Mouse (Mus musculus) midbrain, embryonic 14.5 days (tissue): ENCODE data around the gene Ddx27. TPM values are rescaled to one million over a fixed set of nuclear protein-coding genes. Genes with fewer than 3 reads are reported as not detected.

Experiments
- ATAC-seq: fragments of 200-750 bp; cut with Nextera tagmentation; 2 replicates; pipeline ENCODE4 v1.8.0; 2017; ENCODE audit warnings: moderate number of reproducible peaks, moderate library complexity; ENCODE audit not compliant: low FRiP score, low TSS enrichment
- DNase-seq: peaks from one replicate; pipeline ENCODE4 v3.0.0-alpha.2; 2015
- H3K27ac ChIP-seq: fragments of 300-500 bp; sonication (generic); replicated peaks from 2 replicates; pipeline ENCODE4 v1.5.1; 2014; ENCODE audit warnings: mild to moderate bottlenecking, low read depth, low read length, moderate library complexity
- H3K27me3 ChIP-seq: fragments of 300-500 bp; sonication (generic); 2 replicates; pipeline ENCODE4 v1.6.1; 2014; ENCODE audit warnings: low read length, control low read depth, mixed read lengths; ENCODE audit not compliant: control insufficient read depth, insufficient read depth
- H3K36me3 ChIP-seq: fragments of 300-500 bp; sonication (generic); 2 replicates; pipeline ENCODE4 v1.6.1; 2014; ENCODE audit warnings: low read length, control low read depth; ENCODE audit not compliant: control insufficient read depth, insufficient read depth
- H3K4me1 ChIP-seq: fragments of 300-500 bp; sonication (generic); 2 replicates; pipeline ENCODE4 v1.6.1; 2014; ENCODE audit warnings: mild to moderate bottlenecking, antibody characterized with exemption, low read length, control low read depth; ENCODE audit not compliant: control insufficient read depth, insufficient read depth
- H3K4me2 ChIP-seq: fragments of 300-500 bp; sonication (generic); 2 replicates; pipeline ENCODE4 v1.6.1; 2014; ENCODE audit warnings: mild to moderate bottlenecking, low read length, moderate library complexity
- H3K4me3 ChIP-seq: fragments of 300-500 bp; sonication (generic); replicated peaks from 2 replicates; pipeline ENCODE4 v1.5.1; 2014; ENCODE audit warnings: low read depth, low read length
- H3K9ac ChIP-seq: fragments of 300-500 bp; sonication (generic); replicated peaks from 2 replicates; pipeline ENCODE4 v1.6.1; 2014; ENCODE audit warnings: mild to moderate bottlenecking, low read length, moderate library complexity
- H3K9me3 ChIP-seq: fragments of 300-500 bp; sonication (generic); 2 replicates; pipeline ENCODE4 v1.6.1; 2016; ENCODE audit warnings: low read length, control low read depth, mixed read lengths; ENCODE audit not compliant: control insufficient read depth
- WGBS: fragments of 180-500 bp; shearing (Covaris S2); extraction: QIAGEN DNeasy Blood & Tissue Kit; methylation state at CpG from one replicate; pipeline ENCODE4 v1.1.7; 2014; 5-methylcytosine and 5-hydroxymethylcytosine counted together
- polyA plus RNA-seq: library from polyadenylated mRNA; unstranded; fragments of >200 nt; fragmentation: Nextera tagmentation; extraction: Ambion mirVana; gene quantifications from 2 replicates; pipeline ENCODE4 v1.2.1, GENCODE M21; 2014

Ddx27 gene
- polyA plus RNA-seq, 1 experiment from 2014 or later: 31.0 TPM

DNA sequence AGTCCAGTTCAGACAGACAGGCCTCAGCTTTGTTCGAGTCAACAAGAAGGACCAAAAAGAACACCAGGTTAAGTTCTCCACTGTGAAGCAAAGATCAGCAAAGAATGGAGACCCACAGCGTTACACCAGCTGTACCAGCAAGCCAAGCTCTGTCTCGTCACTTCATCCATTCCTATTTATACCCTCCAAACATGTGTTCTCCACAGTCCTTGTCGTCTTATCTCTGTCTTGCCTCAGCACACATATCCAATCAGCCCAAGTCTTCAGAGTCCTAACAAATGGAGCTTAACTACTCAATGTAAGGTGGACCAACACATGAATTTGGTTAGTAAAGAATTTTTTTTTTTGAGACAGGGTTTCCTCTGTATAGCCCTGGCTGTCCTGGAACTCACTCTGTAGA is 5.5 kb upstream of the Ddx27 start:
- Histone ChIP-seq H3K9ac (no peak overlapping the region), H3K36me3 (no peaks in the 10 kb centered on the region), H3K4me2 (no peak overlapping the region), H3K4me1 (no peaks in the 10 kb centered on the region), H3K27ac (no peak overlapping the region), H3K27me3 (no peaks in the 10 kb centered on the region), H3K9me3 (no peaks in the 10 kb centered on the region), H3K4me3 (no peak overlapping the region)
- DNase-seq (no peak), ATAC-seq (no peak)
- WGBS: 78% methylated on average over 4 of the region's 4 CpGs

DNA sequence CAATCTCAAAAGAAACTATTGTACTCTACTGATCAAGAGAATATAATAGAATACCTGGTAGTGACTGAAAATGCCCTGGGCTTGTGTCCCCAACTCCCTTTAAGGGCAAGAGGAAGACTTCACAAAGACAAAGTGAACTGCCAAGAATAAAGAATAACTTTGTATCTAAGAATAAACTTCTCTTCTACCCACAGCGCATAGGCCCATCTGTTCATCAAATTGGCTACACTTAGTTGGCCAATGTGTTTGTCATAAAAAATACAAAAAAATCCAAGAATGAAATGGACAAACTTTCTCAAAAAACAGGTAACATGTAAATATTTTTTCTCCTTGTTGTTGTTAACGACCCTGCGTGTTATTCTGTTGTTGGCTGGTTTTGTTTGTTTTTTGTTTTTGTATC is 4.4 kb upstream of the Ddx27 start:
- no peak for ATAC-seq
- Histone ChIP-seq H3K9ac (no peak overlapping the region), H3K9me3 (no peaks in the 10 kb centered on the region), H3K4me2 (no peak overlapping the region), H3K27ac (no peak overlapping the region), H3K36me3 (no peaks in the 10 kb centered on the region), H3K27me3 (no peaks in the 10 kb centered on the region), H3K4me3 (no peak overlapping the region), H3K4me1 (peaks cover under 1% of the 10 kb centered on the region; the same call in 1 of the 2 replicates)
- 88% methylated on average over 3 of the region's 3 CpGs for WGBS
- no peak for DNase-seq

DNA sequence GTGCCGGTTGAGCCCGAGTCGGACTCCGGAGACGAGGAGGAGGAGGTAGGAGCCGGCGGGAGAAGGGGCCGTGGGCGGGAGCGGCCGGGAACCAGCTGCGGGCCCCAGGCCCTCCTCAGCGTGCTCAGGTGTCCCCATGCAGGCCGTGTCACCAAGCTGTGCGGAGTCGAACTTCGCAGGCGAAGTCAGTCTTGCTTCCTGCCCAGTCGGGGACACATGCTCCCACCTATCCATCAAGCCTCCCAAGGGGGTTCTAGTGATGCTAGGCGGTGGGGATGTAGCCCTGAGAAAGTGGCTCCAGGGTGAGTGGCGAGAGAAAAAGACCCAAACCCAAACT is 357 bp downstream of the Ddx27 start:
- H3K4me1 ChIP-seq: peaks cover 11% of the 10 kb centered on the region
- H3K36me3 ChIP-seq: peaks cover 26% of the 10 kb centered on the region
- ATAC-seq (peak; percentile 75), DNase-seq (no peak)
- peak overlapping the region; percentile 92 for H3K4me3 ChIP-seq
- H3K9me3 ChIP-seq: no peaks in the 10 kb centered on the region
- no peaks in the 10 kb centered on the region for H3K27me3 ChIP-seq
- peak overlapping the region; percentile 71 for H3K9ac ChIP-seq
- 0 out of 2 replicates have a peak overlapping the region, but pooled peaks have one; percentile 32 for H3K27ac ChIP-seq
- WGBS: under 1% methylated on average over 21 of the region's 21 CpGs
- peak overlapping the region; percentile 76 for H3K4me2 ChIP-seq

DNA sequence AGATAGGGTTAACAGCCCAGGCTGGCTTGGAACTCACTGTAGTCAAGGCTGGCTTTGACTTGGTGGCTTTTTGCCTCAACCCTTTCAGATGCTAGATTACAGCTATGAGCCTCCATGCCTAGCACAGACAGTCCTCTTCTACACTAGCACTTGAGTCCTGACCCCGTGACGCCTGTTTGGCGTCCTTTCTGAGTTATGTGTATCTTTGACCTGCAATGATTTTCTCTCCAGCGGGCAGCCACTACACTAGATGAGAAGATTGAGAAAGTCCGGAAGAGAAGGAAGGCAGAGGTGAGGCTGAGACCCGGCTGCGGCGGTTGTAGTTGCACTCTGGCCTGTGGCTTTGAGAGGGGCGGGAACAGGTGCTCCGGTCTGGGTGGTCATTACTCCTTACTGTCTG is 4.4 kb downstream of the Ddx27 start:
- Histone ChIP-seq H3K27ac (no peak overlapping the region), H3K36me3 (peaks cover 60% of the 10 kb centered on the region), H3K27me3 (no peaks in the 10 kb centered on the region), H3K9me3 (no peaks in the 10 kb centered on the region), H3K9ac (no peak overlapping the region), H3K4me3 (no peak overlapping the region), H3K4me1 (peaks cover 11% of the 10 kb centered on the region), H3K4me2 (no peak overlapping the region)
- 96% methylated on average over 10 of the region's 10 CpGs for WGBS
- DNase-seq (no peak), ATAC-seq (no peak)

DNA sequence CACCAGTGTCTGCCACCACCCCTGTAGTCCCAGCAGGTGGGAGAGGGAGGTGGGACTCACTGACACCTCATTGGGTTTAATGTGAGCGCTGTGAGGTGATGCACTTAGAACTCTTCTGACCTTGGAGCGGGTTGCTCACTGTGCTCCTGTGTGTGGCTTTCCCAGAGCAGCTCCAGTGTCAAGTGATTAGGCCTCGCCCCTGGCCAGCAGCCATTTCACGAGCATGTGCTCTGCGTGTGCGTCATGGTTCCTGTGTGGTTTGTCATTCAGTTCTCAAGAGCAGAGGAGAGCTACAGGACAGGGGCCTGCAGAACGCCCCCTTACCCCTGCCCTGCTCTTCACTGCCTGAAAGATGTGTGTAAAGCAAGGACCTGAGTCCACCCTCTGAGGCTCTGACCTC is 13.6 kb downstream of the Ddx27 start:
- H3K27ac ChIP-seq: no peak overlapping the region
- H3K4me1 ChIP-seq: no peaks in the 10 kb centered on the region
- no peak overlapping the region for H3K4me3 ChIP-seq
- peaks cover 86% of the 10 kb centered on the region for H3K36me3 ChIP-seq
- ATAC-seq (no peak), DNase-seq (no peak)
- H3K4me2 ChIP-seq: no peak overlapping the region
- H3K9ac ChIP-seq: no peak overlapping the region
- H3K27me3 ChIP-seq: no peaks in the 10 kb centered on the region
- no peaks in the 10 kb centered on the region for H3K9me3 ChIP-seq
- WGBS: 93% methylated on average over 7 of the region's 7 CpGs

DNA sequence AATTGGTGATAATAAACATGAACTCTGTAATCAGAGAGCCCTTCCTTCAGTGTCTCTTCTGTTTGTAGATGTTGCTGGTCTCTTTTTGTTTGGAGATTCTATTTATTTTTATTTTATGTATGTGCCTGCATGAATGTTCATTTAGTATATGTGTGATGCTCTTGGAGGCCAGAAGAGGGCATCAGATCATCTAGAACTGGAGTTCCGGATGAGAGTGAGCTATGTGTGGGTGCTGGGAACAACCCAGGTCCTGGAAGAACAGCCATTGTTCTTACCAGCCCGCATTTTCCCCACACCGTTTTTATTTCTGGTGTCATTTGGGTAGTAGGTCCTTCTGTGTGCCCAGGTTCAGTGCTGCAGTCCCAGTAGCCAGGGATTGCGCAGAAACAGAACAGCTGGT is 15.5 kb downstream of the Ddx27 start:
- no peak overlapping the region for H3K4me3 ChIP-seq
- no peak overlapping the region for H3K4me2 ChIP-seq
- no peak overlapping the region for H3K27ac ChIP-seq
- DNase-seq: peak; percentile 11
- H3K9ac ChIP-seq: no peak overlapping the region
- ATAC-seq: no peak
- no peaks in the 10 kb centered on the region for H3K9me3 ChIP-seq
- no peaks in the 10 kb centered on the region for H3K4me1 ChIP-seq
- peaks cover 89% of the 10 kb centered on the region for H3K36me3 ChIP-seq
- H3K27me3 ChIP-seq: no peaks in the 10 kb centered on the region
- 93% methylated on average over 4 of the region's 4 CpGs for WGBS

DNA sequence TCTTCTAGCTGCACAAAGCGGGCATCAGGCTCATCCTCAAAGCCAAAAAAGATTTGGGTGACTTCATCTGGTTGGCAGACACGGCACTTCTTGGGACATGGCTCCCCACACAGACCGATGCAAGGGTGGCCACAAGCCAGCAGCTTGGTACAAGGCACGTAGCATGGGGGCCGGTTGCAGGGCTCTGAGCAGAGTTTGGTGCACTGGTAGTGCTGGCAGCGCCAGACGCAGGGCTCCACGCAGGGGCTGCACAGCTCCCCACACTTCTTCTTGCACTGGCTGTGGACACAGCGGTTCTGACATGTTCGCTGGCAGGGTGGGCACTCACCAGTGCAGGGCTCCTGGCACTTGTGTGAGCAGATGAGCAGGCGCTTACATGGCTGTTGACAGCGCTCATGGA is 22.7 kb downstream of the Ddx27 start:
- WGBS: 93% methylated on average over 12 of the region's 12 CpGs

DNA sequence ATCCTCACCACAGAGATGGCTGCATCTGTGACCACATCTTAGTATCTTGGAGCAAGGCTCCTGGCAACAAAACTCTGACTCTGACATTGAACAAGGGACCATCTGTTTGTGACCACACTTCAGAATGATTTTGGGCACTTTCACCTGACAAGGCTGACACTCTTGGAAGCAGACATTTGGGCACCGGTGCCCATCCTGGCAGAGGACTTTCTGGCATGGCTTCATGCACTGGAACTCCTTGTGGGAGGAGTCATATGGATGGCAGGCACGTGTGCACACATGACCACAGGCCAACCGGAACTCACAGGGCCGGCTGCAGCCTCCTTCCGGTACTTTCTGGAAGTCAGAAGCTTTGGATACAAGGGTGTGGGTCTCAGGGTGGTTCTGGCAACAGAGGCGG is 23.3 kb downstream of the Ddx27 start:
- H3K4me1 ChIP-seq: no peaks in the 10 kb centered on the region
- ATAC-seq (no peak), DNase-seq (no peak)
- 92% methylated on average over 6 of the region's 6 CpGs for WGBS
- H3K27me3 ChIP-seq: no peaks in the 10 kb centered on the region
- peaks cover 100% of the 10 kb centered on the region for H3K36me3 ChIP-seq
- no peak overlapping the region for H3K4me2 ChIP-seq
- no peak overlapping the region for H3K27ac ChIP-seq
- no peak overlapping the region for H3K9ac ChIP-seq
- H3K4me3 ChIP-seq: no peak overlapping the region
- H3K9me3 ChIP-seq: no peaks in the 10 kb centered on the region

More for the DNA sequence above, 22.7 kb downstream of the Ddx27 start:
- ATAC-seq (no peak), DNase-seq (no peak)
- H3K4me2 ChIP-seq: no peak overlapping the region
- no peaks in the 10 kb centered on the region for H3K4me1 ChIP-seq
- H3K27me3 ChIP-seq: no peaks in the 10 kb centered on the region
- H3K9ac ChIP-seq: no peak overlapping the region
- H3K27ac ChIP-seq: no peak overlapping the region
- H3K9me3 ChIP-seq: no peaks in the 10 kb centered on the region
- H3K36me3 ChIP-seq: peaks cover 97% of the 10 kb centered on the region
- H3K4me3 ChIP-seq: no peak overlapping the region

DNA sequence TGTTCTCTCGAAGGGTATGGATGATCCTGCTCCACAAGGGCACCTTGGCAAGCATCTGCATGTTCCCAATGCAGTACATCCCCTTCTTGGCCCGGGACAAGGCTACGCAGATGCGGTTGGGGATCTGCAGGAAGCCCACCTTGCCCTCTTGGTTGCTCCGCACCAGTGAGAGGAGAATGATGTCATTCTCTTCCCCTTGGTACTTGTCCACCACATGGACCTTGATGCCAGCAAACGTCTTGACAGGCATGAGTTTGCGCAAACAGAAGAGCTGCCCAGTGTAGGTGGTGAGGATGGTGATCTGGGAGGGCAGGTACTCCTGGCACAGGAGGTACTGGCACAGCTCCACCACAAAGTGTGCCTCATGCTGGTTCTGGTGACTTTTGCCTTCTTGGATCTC is 23.7 kb downstream of the Ddx27 start:
- Histone ChIP-seq H3K9ac (no peak overlapping the region), H3K4me1 (no peaks in the 10 kb centered on the region), H3K36me3 (peaks cover 100% of the 10 kb centered on the region), H3K4me2 (no peak overlapping the region), H3K4me3 (no peak overlapping the region), H3K9me3 (no peaks in the 10 kb centered on the region), H3K27ac (no peak overlapping the region), H3K27me3 (no peaks in the 10 kb centered on the region)
- DNase-seq (no peak), ATAC-seq (no peak)
- 89% methylated on average over 7 of the region's 7 CpGs for WGBS
